Mouse (Mus musculus): ENCODE data around the gene Apol6. TPM values are rescaled to one million over a fixed set of nuclear protein-coding genes. Genes with fewer than 3 reads are reported as not detected.

Gene Apol6
- total and polyA plus RNA-seq, 3 experiments, result 0.47 to 8.0 (median 0.89) TPM

DNA sequence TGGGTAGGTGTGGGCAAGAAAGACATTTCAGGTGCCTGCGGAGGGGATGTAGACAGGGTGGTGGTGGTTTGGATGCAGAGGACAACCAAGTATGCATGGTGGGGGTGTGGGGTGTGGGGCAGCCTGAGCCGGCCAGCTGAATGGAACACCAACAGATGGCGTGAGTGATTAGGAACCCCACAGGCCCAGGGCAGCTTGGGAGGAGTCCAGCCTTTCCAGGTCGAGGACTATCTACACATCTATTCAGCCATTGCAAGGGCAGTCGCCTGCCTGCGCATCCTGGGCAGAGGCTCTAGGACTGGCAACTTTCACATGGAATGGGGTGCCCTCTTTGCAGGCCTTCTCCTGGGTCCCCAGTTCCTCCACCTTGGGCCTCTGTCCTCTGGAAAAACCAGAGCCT, 10.0 kb upstream of the Apol6 start:
- no peak overlapping the region for H3K9ac ChIP-seq (ENCODE audit: low read depth, low read length)
- no peak overlapping the region for H3K27ac ChIP-seq
- peaks cover 2% of the 10 kb centered on the region; the same call in 1 of the 2 replicates for H3K36me3 ChIP-seq (ENCODE audit: control insufficient read depth, insufficient read depth, low read length)
- no peak overlapping the region for H3K4me3 ChIP-seq
- no peaks in the 10 kb centered on the region for H3K79me2 ChIP-seq (replicated peaks; ENCODE audit: control insufficient read depth, insufficient read depth, low read length)
- intact Hi-C loops (cut with DNase I), result no loop called here
- DNase-seq, result no peak
- 74% methylated on average over 6 of the region's 6 CpGs for WGBS
- peaks cover 21% of the 10 kb centered on the region for H3K4me1 ChIP-seq (ENCODE audit: control insufficient read depth, insufficient read depth, low read length)
- no peaks in the 10 kb centered on the region for H3K27me3 ChIP-seq (ENCODE audit: control insufficient read depth, insufficient read depth, low read length)
- TF ChIP-seq EP300 (IDR thresholded peaks at IDR 0.05; ENCODE audit: insufficient read depth, low read depth, low read length) (no peak), POLR2A (IDR thresholded peaks at IDR 0.05; ENCODE audit: insufficient read depth, low read depth, low read length) (no peak), CTCF (IDR thresholded peaks at IDR 0.05) (no peak)

DNA sequence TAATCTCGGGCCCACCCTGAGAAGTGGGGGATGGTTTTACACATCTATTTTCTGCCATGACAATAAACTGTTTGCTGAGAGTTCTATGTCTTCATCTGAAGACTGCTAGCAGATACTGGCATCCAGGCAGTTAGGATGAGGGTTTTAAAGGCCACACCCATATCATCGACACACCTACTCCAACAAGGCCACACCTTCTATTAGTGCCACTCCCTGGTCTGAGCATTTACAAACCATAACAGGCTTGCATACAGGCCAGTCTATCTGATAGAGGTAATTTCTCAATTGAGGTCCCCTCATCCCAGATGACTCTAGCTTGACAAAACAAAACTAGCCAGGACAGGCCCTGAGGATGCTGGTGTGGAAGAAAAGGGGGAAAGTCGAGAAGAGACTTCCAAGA, 8.9 kb upstream of the Apol6 start:
- Histone ChIP-seq H3K79me2 (replicated peaks; ENCODE audit: control insufficient read depth, insufficient read depth, low read length) (no peaks in the 10 kb centered on the region), H3K4me1 (ENCODE audit: control insufficient read depth, insufficient read depth, low read length) (peaks cover 21% of the 10 kb centered on the region), H3K36me3 (ENCODE audit: control insufficient read depth, insufficient read depth, low read length) (peaks cover 2% of the 10 kb centered on the region; the same call in 1 of the 2 replicates), H3K27ac (peak overlapping the region; percentile 99), H3K9ac (ENCODE audit: low read depth, low read length) (no peak overlapping the region), H3K4me3 (no peak overlapping the region), H3K27me3 (ENCODE audit: control insufficient read depth, insufficient read depth, low read length) (no peaks in the 10 kb centered on the region)
- no peak for DNase-seq
- no peak for TF ChIP-seq POLR2A (IDR thresholded peaks at IDR 0.05; ENCODE audit: insufficient read depth, low read depth, low read length)
- TF ChIP-seq CTCF (IDR thresholded peaks at IDR 0.05), result no peak
- intact Hi-C loops (cut with DNase I), result loop anchor here (5.0 kb wide), 3 partner anchors 58 to 332 kb away; no protein-coding TSS in a partner anchor
- WGBS, result 67% methylated on average over 3 of the region's 3 CpGs

DNA sequence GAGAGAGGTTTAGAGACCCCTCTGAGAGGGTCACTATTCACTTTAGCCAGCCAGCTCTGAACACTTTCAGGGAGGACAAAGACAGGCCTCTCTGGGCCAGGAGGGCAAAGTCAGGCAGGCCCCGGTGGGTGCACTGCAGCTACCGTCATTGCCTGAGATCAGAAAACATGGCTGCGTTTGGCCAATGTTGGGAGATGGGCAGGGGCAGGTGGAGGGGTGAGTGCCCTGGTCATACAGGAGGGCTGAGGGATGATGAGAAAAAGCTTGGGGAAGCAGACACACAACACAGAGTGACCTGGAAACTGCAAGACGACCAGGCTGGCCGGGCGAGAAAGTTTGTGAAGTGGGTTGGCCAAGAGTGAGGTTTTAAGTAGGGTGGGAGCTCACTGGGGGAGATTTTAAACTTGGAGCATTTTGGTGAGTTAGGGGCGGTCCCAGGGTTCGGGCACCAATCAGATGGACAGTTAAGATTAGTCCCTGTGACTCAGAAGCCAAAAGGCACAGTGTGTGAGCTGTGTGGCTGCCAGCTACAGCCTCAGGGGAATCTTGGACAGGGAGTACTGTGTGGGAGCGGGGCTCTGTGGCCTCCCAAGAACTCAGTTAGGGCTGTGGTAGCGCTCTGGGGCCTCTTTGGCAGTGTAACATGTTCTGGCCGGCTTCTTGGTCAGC, 8.1 kb upstream of the Apol6 start:
- peak overlapping the region; percentile 35; the same call in 1 of the 2 replicates for H3K4me3 ChIP-seq
- peak overlapping the region; percentile 59 for H3K9ac ChIP-seq (ENCODE audit: low read depth, low read length)
- H3K27ac ChIP-seq, result peak overlapping the region; percentile 99
- H3K27me3 ChIP-seq (ENCODE audit: control insufficient read depth, insufficient read depth, low read length), result no peaks in the 10 kb centered on the region
- WGBS, result 21% methylated on average over 11 of the region's 11 CpGs
- TF ChIP-seq POLR2A (IDR thresholded peaks at IDR 0.05; ENCODE audit: insufficient read depth, low read depth, low read length) (peak; percentile 61; the same call in 1 of the 2 replicates), EP300 (IDR thresholded peaks at IDR 0.05; ENCODE audit: insufficient read depth, low read depth, low read length) (peak; percentile 70), CTCF (IDR thresholded peaks at IDR 0.05) (no peak)
- peaks cover 2% of the 10 kb centered on the region; the same call in 1 of the 2 replicates for H3K36me3 ChIP-seq (ENCODE audit: control insufficient read depth, insufficient read depth, low read length)
- peaks cover 21% of the 10 kb centered on the region for H3K4me1 ChIP-seq (ENCODE audit: control insufficient read depth, insufficient read depth, low read length)
- DNase-seq, result peak; percentile 83 to 90
- H3K79me2 ChIP-seq (replicated peaks; ENCODE audit: control insufficient read depth, insufficient read depth, low read length), result no peaks in the 10 kb centered on the region
- intact Hi-C loops (cut with DNase I), result loop anchor here (5.0 kb wide), 3 partner anchors 59 to 331 kb away; no protein-coding TSS in a partner anchor

DNA sequence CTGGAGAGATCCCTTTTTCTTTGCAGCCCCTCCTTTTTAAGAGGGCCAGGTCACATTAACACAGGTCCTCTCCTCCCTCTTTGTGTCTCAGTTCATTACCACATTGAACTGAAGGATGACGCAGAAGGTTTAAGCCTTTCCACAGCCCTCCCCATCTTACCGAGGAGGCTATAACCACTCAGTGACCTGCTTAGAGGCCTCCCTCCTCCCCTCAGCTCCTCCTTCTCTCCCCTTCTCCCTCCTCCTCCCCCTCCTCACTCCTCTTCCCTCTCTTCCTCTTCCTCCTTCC, 7.6 kb upstream of the Apol6 start:
- Histone ChIP-seq H3K27ac (peak overlapping the region; percentile 99), H3K36me3 (ENCODE audit: control insufficient read depth, insufficient read depth, low read length) (peaks cover 2% of the 10 kb centered on the region; the same call in 1 of the 2 replicates), H3K27me3 (ENCODE audit: control insufficient read depth, insufficient read depth, low read length) (no peaks in the 10 kb centered on the region), H3K4me3 (peak overlapping the region; percentile 35; the same call in 1 of the 2 replicates), H3K9ac (ENCODE audit: low read depth, low read length) (peak overlapping the region; percentile 59), H3K79me2 (replicated peaks; ENCODE audit: control insufficient read depth, insufficient read depth, low read length) (no peaks in the 10 kb centered on the region), H3K4me1 (ENCODE audit: control insufficient read depth, insufficient read depth, low read length) (peaks cover 21% of the 10 kb centered on the region)
- intact Hi-C loops (cut with DNase I), result loop anchor here (5.0 kb wide), 3 partner anchors 60 to 330 kb away; no protein-coding TSS in a partner anchor
- WGBS, result 4% methylated on average over 2 of the region's 2 CpGs
- no peak for DNase-seq
- TF ChIP-seq POLR2A (IDR thresholded peaks at IDR 0.05; ENCODE audit: insufficient read depth, low read depth, low read length) (no peak), CTCF (IDR thresholded peaks at IDR 0.05) (no peak), EP300 (IDR thresholded peaks at IDR 0.05; ENCODE audit: insufficient read depth, low read depth, low read length) (no peak; the same call in 1 of the 2 replicates)

DNA sequence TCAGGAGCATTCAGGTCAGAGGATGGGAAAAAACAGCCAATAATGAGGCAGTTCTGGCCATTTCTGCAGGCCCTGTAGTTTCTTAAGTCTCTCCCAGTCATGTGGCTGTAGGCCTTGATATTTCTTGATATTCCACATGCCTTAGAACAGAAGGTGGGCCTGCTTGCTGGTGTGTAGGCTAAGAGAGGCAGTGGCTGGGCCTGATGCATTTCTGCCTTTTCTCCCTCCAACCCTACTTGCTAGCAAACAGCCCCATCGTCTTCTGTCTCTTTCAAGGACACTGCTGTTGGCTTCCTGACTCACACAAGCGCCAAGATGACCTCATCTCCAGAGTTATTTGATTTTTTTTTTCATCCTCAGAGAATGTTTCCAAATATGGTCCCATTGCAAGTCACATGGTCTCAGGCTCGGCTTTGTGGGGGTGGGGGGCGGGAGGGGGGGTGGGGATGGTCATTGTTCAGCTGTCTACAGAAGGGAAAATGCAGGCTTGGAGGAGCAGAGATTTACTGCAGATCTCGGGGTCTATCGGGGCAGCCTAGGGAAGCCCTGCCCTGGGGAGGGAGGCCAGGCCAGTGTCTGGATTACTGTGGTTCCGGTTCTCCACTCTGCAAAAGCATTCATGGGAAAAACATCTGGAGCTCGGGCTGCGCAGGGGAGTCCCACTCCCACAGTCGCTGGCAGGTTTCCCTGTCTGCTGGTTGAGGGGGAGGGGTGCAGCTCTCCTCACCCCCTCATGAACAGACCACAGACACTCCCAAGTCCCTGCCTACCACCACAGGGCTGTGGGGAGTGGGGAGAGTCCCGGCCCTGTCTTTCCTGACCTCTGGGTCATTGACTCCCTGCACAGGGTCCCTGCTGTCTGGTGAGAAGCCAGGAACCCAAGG, 7.0 kb upstream of the Apol6 start:
- 2% methylated on average over 11 of the region's 11 CpGs for WGBS
- Histone ChIP-seq H3K27ac (peak overlapping the region; percentile 99), H3K4me1 (ENCODE audit: control insufficient read depth, insufficient read depth, low read length) (peaks cover 21% of the 10 kb centered on the region), H3K9ac (ENCODE audit: low read depth, low read length) (peak overlapping the region; percentile 59), H3K4me3 (peak overlapping the region; percentile 35; the same call in 1 of the 2 replicates), H3K36me3 (ENCODE audit: control insufficient read depth, insufficient read depth, low read length) (peaks cover 2% of the 10 kb centered on the region; the same call in 1 of the 2 replicates), H3K79me2 (replicated peaks; ENCODE audit: control insufficient read depth, insufficient read depth, low read length) (no peaks in the 10 kb centered on the region), H3K27me3 (ENCODE audit: control insufficient read depth, insufficient read depth, low read length) (no peaks in the 10 kb centered on the region)
- TF ChIP-seq CTCF (IDR thresholded peaks at IDR 0.05) (no peak), EP300 (IDR thresholded peaks at IDR 0.05; ENCODE audit: insufficient read depth, low read depth, low read length) (peak; percentile 81), POLR2A (IDR thresholded peaks at IDR 0.05; ENCODE audit: insufficient read depth, low read depth, low read length) (peak; percentile 51)
- intact Hi-C loops (cut with DNase I), result loop anchor here (2.0 to 5.0 kb wide), 4 partner anchors 60 to 330 kb away; no protein-coding TSS in a partner anchor
- DNase-seq, result peak; percentile 83 to 88

All from heart, adult 2 months (tissue).